Mouse (Mus musculus) lung, postnatal 10 days (tissue): ENCODE data around the gene Fbxl14.
"Not testable (repeated sequence)": the region's sequence is repeated elsewhere in the genome, so short reads cannot be mapped to it uniquely, and the experiment has no call there.

Experiments
- DNase-seq: peaks from one replicate; pipeline ENCODE4 v3.0.0; 2021

Gene Fbxl14

GRCm38 (mm10) chr6:119472135-119472534, 7.3 kb upstream of the Fbxl14 start:
- peak; percentile 82 for DNase-seq

GRCm38 (mm10) chr6:119472705-119473104, 6.8 kb upstream of the Fbxl14 start:
- no peak for DNase-seq

- no peak for DNase-seq
These were observed 6.0 kb upstream of the Fbxl14 start for GRCm38 (mm10) chr6:119473446-119473845.

- DNase-seq, result no peak
These were observed 5.5 kb upstream of the Fbxl14 start for GRCm38 (mm10) chr6:119473992-119474391.

GRCm38 (mm10) chr6:119475988-119476387, 3.5 kb upstream of the Fbxl14 start:
- DNase-seq, result no peak

- DNase-seq, result peak; percentile 49
These were observed 1.7 kb upstream of the Fbxl14 start for GRCm38 (mm10) chr6:119477686-119478310.

- DNase-seq, result peak; percentile 92
These were observed 717 bp upstream of the Fbxl14 start for GRCm38 (mm10) chr6:119478560-119479342.

GRCm38 (mm10) chr6:119479876-119480705, 623 bp downstream of the Fbxl14 start:
- peak; percentile 71 for DNase-seq

- DNase-seq, result peak; percentile 38
These were observed 1.4 kb downstream of the Fbxl14 start for GRCm38 (mm10) chr6:119480706-119481331.

- DNase-seq, result not testable (repeated sequence)
These were observed 2.4 kb downstream of the Fbxl14 start for GRCm38 (mm10) chr6:119481741-119482390.

- DNase-seq, result peak; percentile 74
These were observed 3.6 kb downstream of the Fbxl14 start for GRCm38 (mm10) chr6:119482958-119483600.

GRCm38 (mm10) chr6:119485486-119485885, 6.0 kb downstream of the Fbxl14 start:
- no peak for DNase-seq

GRCm38 (mm10) chr6:119486381-119487084, 7.1 kb downstream of the Fbxl14 start:
- no peak for DNase-seq

GRCm38 (mm10) chr6:119487085-119487458, 7.6 kb downstream of the Fbxl14 start:
- no peak for DNase-seq

GRCm38 (mm10) chr6:119487619-119488018, 8.2 kb downstream of the Fbxl14 start:
- DNase-seq, result no peak

GRCm38 (mm10) chr6:119489765-119490164, 10.3 kb downstream of the Fbxl14 start:
- peak; percentile 72 for DNase-seq

GRCm38 (mm10) chr6:119490549-119490948, 11.1 kb downstream of the Fbxl14 start:
- no peak for DNase-seq

- no peak for DNase-seq
These were observed 11.5 kb downstream of the Fbxl14 start for GRCm38 (mm10) chr6:119491006-119491405.

- DNase-seq, result no peak
These were observed 12.6 kb downstream of the Fbxl14 start for GRCm38 (mm10) chr6:119491997-119492629.

- no peak for DNase-seq
These were observed 13.2 kb downstream of the Fbxl14 start for GRCm38 (mm10) chr6:119492630-119493014.

GRCm38 (mm10) chr6:119499271-119499670, 19.8 kb downstream of the Fbxl14 start:
- DNase-seq, result peak; percentile 80
